Mouse (Mus musculus) midbrain, embryonic 13.5 days (tissue): ENCODE measurements around the gene Fam198b. TPM values are rescaled to one million over a fixed set of nuclear protein-coding genes. Genes with fewer than 3 reads are reported as not detected.

Source experiments
- ATAC-seq: fragments of 200-750 bp; cut with Nextera tagmentation; 2 replicates; pipeline ENCODE4 v1.8.0; 2017; ENCODE audit warnings: mild to moderate bottlenecking, moderate TSS enrichment, moderate library complexity
- H3K27ac ChIP-seq: fragments of 300-500 bp; sonication (generic); 2 replicates; pipeline ENCODE4 v1.5.1; 2015; ENCODE audit warnings: inconsistent platforms, mild to moderate bottlenecking, moderate library complexity
- H3K27me3 ChIP-seq: fragments of 300-500 bp; sonication (generic); 2 replicates; pipeline ENCODE4 v1.6.1; 2015; ENCODE audit warnings: mild to moderate bottlenecking, inconsistent platforms
- H3K36me3 ChIP-seq: fragments of 300-500 bp; sonication (generic); 2 replicates; pipeline ENCODE4 v1.6.1; 2015; ENCODE audit warnings: mild to moderate bottlenecking, inconsistent platforms
- H3K4me1 ChIP-seq: fragments of 300-500 bp; sonication (generic); replicated peaks from 2 replicates; pipeline ENCODE4 v1.6.1; 2015; ENCODE audit warnings: inconsistent platforms
- H3K4me2 ChIP-seq: fragments of 300-500 bp; sonication (generic); replicated peaks from 2 replicates; pipeline ENCODE4 v1.6.1; 2015; ENCODE audit warnings: moderate library complexity, mild to moderate bottlenecking, inconsistent platforms
- H3K4me3 ChIP-seq: fragments of 300-500 bp; sonication (generic); replicated peaks from 2 replicates; pipeline ENCODE4 v1.5.1; 2015; ENCODE audit warnings: mild to moderate bottlenecking, inconsistent platforms
- H3K9ac ChIP-seq: fragments of 300-500 bp; sonication (generic); replicated peaks from 2 replicates; pipeline ENCODE4 v1.6.1; 2015; ENCODE audit warnings: mild to moderate bottlenecking, inconsistent platforms
- H3K9me3 ChIP-seq: fragments of 300-500 bp; sonication (generic); 2 replicates; pipeline ENCODE4 v1.6.1; 2016; ENCODE audit warnings: mild to moderate bottlenecking, inconsistent platforms
- WGBS: fragments of 180-500 bp; shearing (Covaris S2); methylation state at CpG from one replicate; pipeline ENCODE4 v1.1.7; 2015; 5-methylcytosine and 5-hydroxymethylcytosine counted together
- polyA plus RNA-seq: library from polyadenylated mRNA; unstranded; fragments of >200 nt; fragmentation: Nextera tagmentation; extraction: Ambion mirVana; gene quantifications from 2 replicates; pipeline ENCODE4 v1.2.1, GENCODE M21; 2015

The Fam198b gene
- polyA plus RNA-seq, 1 experiment from 2014 or later: 0.89 TPM

GRCm38 (mm10) chr3:79857780-79858179, 26.6 kb upstream of the Fam198b start:
- Histone ChIP-seq H3K4me1 (peaks cover 2% of the 10 kb centered on the region), H3K9me3 (no peaks in the 10 kb centered on the region), H3K4me3 (no peak overlapping the region), H3K4me2 (no peak overlapping the region), H3K9ac (no peak overlapping the region), H3K27me3 (0 out of 2 replicates have a peak, but pooled peaks cover 3% of the 10 kb centered on the region), H3K36me3 (no peaks in the 10 kb centered on the region), H3K27ac (no peak overlapping the region)
- 66% methylated on average over 5 of the region's 5 CpGs for WGBS
- ATAC-seq: no peak

GRCm38 (mm10) chr3:79858221-79858620, 26.1 kb upstream of the Fam198b start:
- H3K4me2 ChIP-seq: no peak overlapping the region
- no peak for ATAC-seq
- 0 out of 2 replicates have a peak, but pooled peaks cover 3% of the 10 kb centered on the region for H3K27me3 ChIP-seq
- H3K36me3 ChIP-seq: no peaks in the 10 kb centered on the region
- no peak overlapping the region for H3K4me3 ChIP-seq
- H3K9ac ChIP-seq: no peak overlapping the region
- 64% methylated on average over 3 of the region's 3 CpGs for WGBS
- H3K27ac ChIP-seq: no peak overlapping the region
- H3K4me1 ChIP-seq: no peaks in the 10 kb centered on the region
- no peaks in the 10 kb centered on the region for H3K9me3 ChIP-seq

DNA sequence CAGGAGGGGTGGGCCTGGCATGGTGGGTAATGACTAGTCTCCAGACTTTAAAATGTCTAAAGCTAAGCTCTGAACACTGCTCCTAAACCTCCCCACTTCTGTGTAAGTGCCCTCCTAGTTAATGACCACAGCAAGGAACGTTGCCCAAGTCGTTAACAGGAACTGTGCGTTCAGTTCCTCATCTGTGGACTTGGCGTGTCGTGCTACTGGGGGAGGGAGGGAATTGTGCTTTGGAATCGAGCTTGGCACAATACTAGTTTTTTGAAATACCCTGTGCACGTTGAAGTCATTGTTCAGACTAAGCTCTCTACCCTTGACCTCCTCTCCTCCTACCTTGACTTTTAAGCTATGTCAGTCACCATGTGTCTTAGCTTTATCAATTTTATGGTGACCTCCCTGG, 19.5 kb upstream of the Fam198b start:
- H3K4me1 ChIP-seq: peaks cover 18% of the 10 kb centered on the region
- H3K27me3 ChIP-seq: no peaks in the 10 kb centered on the region
- no peaks in the 10 kb centered on the region for H3K36me3 ChIP-seq
- 77% methylated on average over 7 of the region's 7 CpGs for WGBS
- H3K27ac ChIP-seq: no peak overlapping the region
- no peaks in the 10 kb centered on the region for H3K9me3 ChIP-seq
- no peak overlapping the region for H3K4me2 ChIP-seq
- no peak overlapping the region for H3K4me3 ChIP-seq
- ATAC-seq: no peak
- no peak overlapping the region for H3K9ac ChIP-seq

DNA sequence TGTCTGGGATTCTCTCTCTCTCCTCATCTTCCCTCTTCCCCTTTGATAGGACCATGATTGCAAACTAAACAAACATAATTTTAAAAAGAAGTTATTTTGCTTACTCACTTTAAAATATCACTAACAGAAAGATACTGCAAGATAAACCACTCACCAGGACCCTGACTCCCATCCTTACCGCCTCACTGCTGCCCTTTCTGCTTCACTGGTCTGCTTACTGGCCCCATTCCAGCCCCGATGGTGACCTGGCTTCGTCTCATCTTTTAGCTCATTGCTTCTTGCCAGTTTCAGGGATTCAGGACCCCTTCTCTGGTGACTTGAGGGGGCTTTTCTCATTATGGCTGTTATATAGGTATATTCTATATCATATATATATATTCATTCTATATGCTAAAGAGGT, 18.2 kb upstream of the Fam198b start:
- Histone ChIP-seq H3K4me1 (peaks cover 18% of the 10 kb centered on the region), H3K36me3 (no peaks in the 10 kb centered on the region), H3K4me2 (no peak overlapping the region), H3K4me3 (no peak overlapping the region), H3K9me3 (no peaks in the 10 kb centered on the region), H3K9ac (no peak overlapping the region), H3K27ac (peak overlapping the region; percentile 87; the same call in 1 of the 2 replicates), H3K27me3 (no peaks in the 10 kb centered on the region)
- WGBS: 66% methylated on average over 3 of the region's 3 CpGs
- no peak for ATAC-seq

- Histone ChIP-seq H3K27ac (peak overlapping the region; percentile 87), H3K4me1 (peaks cover 18% of the 10 kb centered on the region), H3K4me2 (no peak overlapping the region), H3K4me3 (no peak overlapping the region), H3K27me3 (no peaks in the 10 kb centered on the region), H3K9ac (no peak overlapping the region), H3K9me3 (no peaks in the 10 kb centered on the region), H3K36me3 (no peaks in the 10 kb centered on the region)
- peak; percentile 55 for ATAC-seq
- 77% methylated on average over 9 of the region's 9 CpGs for WGBS
Measured at GRCm38 (mm10) chr3:79866526-79866925, 17.8 kb upstream of the Fam198b start.

GRCm38 (mm10) chr3:79867121-79867709, 17.1 kb upstream of the Fam198b start:
- ATAC-seq: peak; percentile 86
- H3K9me3 ChIP-seq: no peaks in the 10 kb centered on the region
- H3K27ac ChIP-seq: peak overlapping the region; percentile 87
- H3K4me1 ChIP-seq: peaks cover 18% of the 10 kb centered on the region
- no peaks in the 10 kb centered on the region for H3K27me3 ChIP-seq
- WGBS: 33% methylated on average over 1 of the region's 1 CpGs
- no peak overlapping the region for H3K4me2 ChIP-seq
- H3K9ac ChIP-seq: no peak overlapping the region
- no peaks in the 10 kb centered on the region for H3K36me3 ChIP-seq
- H3K4me3 ChIP-seq: no peak overlapping the region

DNA sequence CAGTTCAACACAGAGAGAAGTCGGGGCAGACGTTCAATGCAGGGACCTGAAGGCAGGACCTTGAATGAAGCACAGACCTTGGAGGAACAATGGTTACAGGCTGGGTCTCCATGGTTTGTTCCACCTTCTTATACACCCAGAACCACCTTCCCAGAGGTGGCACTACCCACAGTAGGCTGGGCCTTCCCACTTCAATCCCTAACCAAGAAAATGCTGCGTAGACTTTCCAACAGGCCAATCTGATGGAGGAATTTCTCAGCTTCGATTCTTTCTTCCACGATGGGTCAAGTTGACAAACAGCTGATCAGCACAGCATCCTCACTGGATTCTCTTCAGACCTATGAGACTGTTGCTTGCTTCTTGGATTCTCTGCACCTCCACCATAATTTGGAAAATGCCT, 8.9 kb upstream of the Fam198b start:
- 97% methylated on average over 5 of the region's 5 CpGs for WGBS

DNA sequence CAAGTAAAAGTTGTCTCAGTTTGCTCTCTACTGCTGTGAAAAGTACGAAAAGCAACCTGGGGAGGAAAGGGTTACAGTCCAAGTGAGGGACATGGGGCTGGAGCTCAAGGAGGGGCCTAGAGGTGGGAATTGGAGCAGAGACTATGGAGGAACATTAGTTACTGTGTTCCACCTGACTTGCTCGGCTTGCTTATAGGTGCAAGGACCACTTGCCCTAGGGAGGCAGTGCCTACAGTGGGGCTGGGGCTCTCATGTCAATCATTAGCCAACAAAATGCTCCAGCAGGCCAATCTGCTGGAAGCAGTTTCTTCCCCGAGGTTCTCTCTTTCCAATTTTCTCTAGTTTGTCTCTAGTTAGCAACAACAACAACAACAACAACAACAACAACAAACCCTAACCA, 6.0 kb upstream of the Fam198b start:
- no peak overlapping the region for H3K4me3 ChIP-seq
- ATAC-seq: no peak
- no peak overlapping the region for H3K4me2 ChIP-seq
- 74% methylated on average over 3 of the region's 3 CpGs for WGBS
- peaks cover 11% of the 10 kb centered on the region for H3K4me1 ChIP-seq
- no peak overlapping the region for H3K9ac ChIP-seq
- no peak overlapping the region for H3K27ac ChIP-seq
- H3K9me3 ChIP-seq: no peaks in the 10 kb centered on the region
- H3K36me3 ChIP-seq: no peaks in the 10 kb centered on the region
- H3K27me3 ChIP-seq: no peaks in the 10 kb centered on the region

More for the DNA sequence above, 8.9 kb upstream of the Fam198b start:
- no peak overlapping the region for H3K4me3 ChIP-seq
- no peak overlapping the region for H3K4me2 ChIP-seq
- H3K9me3 ChIP-seq: no peaks in the 10 kb centered on the region
- no peak for ATAC-seq
- H3K36me3 ChIP-seq: no peaks in the 10 kb centered on the region
- H3K4me1 ChIP-seq: peaks cover 11% of the 10 kb centered on the region
- H3K27me3 ChIP-seq: no peaks in the 10 kb centered on the region
- no peak overlapping the region for H3K9ac ChIP-seq
- no peak overlapping the region for H3K27ac ChIP-seq

DNA sequence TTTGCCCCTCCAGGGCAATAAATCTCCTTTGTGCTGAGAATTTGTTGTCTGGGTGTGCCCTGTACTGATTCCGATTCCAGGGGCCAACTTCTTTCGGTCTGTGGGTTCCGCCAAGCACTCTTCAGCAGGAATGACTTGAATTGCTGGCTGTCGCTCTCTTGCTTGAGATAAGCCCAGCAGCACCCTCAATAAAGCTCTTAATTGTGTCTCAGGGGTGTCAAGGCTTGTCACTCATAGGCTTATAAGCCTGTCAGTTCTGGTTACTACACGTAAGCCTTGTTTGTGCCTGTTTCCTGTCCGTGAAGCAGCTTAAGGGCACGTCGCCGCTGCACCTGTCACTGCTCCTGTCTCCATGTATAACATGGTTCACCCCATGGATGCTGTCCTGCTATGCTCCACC, 5.1 kb upstream of the Fam198b start:
- H3K4me2 ChIP-seq: peak overlapping the region; percentile 32
- peak; percentile 73 for ATAC-seq
- 33% methylated on average over 9 of the region's 9 CpGs for WGBS
- peak overlapping the region; percentile 36 for H3K27ac ChIP-seq
- H3K9ac ChIP-seq: 0 out of 2 replicates have a peak overlapping the region, but pooled peaks have one; percentile 23
- no peak overlapping the region; the same call in 1 of the 2 replicates for H3K4me3 ChIP-seq
- H3K4me1 ChIP-seq: peaks cover 12% of the 10 kb centered on the region
- no peaks in the 10 kb centered on the region for H3K9me3 ChIP-seq
- H3K36me3 ChIP-seq: no peaks in the 10 kb centered on the region
- no peaks in the 10 kb centered on the region for H3K27me3 ChIP-seq

- no peaks in the 10 kb centered on the region for H3K9me3 ChIP-seq
- H3K36me3 ChIP-seq: no peaks in the 10 kb centered on the region
- H3K27me3 ChIP-seq: no peaks in the 10 kb centered on the region
- no peak overlapping the region for H3K4me3 ChIP-seq
- no peak for ATAC-seq
- H3K27ac ChIP-seq: no peak overlapping the region
- WGBS: 61% methylated on average over 2 of the region's 2 CpGs
- H3K9ac ChIP-seq: no peak overlapping the region
- H3K4me2 ChIP-seq: no peak overlapping the region
- H3K4me1 ChIP-seq: peaks cover 16% of the 10 kb centered on the region
Measured at GRCm38 (mm10) chr3:79881645-79882044, 2.7 kb upstream of the Fam198b start.

DNA sequence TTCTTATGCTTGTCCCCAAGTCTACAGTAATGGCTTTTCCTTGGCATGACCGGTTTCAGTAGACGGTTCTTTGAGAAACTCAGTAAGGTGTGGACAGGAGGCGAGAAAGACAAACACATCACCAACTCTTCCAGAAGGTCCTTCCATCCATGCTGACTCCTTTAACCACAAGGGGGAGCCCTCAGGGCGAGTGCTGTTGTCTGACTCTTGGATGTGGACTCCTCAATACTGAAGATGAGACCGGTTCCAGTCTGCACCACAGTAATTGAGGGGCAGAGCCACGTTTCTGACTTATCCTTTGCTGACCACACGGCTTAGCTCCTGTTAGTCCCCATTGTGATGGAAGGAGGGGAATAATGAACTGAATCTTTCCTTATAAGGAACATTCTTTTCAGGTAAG, 1.2 kb upstream of the Fam198b start:
- Histone ChIP-seq H3K4me1 (peaks cover 16% of the 10 kb centered on the region), H3K36me3 (no peaks in the 10 kb centered on the region), H3K27ac (no peak overlapping the region), H3K4me3 (no peak overlapping the region), H3K9me3 (no peaks in the 10 kb centered on the region), H3K9ac (no peak overlapping the region), H3K4me2 (no peak overlapping the region), H3K27me3 (no peaks in the 10 kb centered on the region)
- ATAC-seq: no peak
- 50% methylated on average over 7 of the region's 7 CpGs for WGBS

GRCm38 (mm10) chr3:79884761-79885189, 442 bp downstream of the Fam198b start:
- Histone ChIP-seq H3K27ac (no peak overlapping the region), H3K4me3 (no peak overlapping the region), H3K36me3 (no peaks in the 10 kb centered on the region), H3K27me3 (no peaks in the 10 kb centered on the region), H3K4me2 (no peak overlapping the region), H3K9ac (no peak overlapping the region), H3K9me3 (no peaks in the 10 kb centered on the region), H3K4me1 (peaks cover 5% of the 10 kb centered on the region; the same call in 1 of the 2 replicates)
- 57% methylated on average over 9 of the region's 9 CpGs for WGBS
- ATAC-seq: 0 out of 2 replicates have a peak, but pooled peaks have one; percentile 5
